Mouse (Mus musculus) monocyte, adult 2 months (primary cell): ENCODE data around the gene Carm1.
"Not testable (repeated sequence)": the region's sequence is repeated elsewhere in the genome, so short reads cannot be mapped to it uniquely, and the experiment has no call there.

ENCODE experiments used
- DNase-seq, 2 experiments: peaks; one replicate each; pipeline ENCODE4 v3.0.0; 2022; ENCODE audit warnings: low spot score in 2 of 2, low read depth in 1 of 2

Carm1 gene

GRCm38 (mm10) chr9:21536501-21536900, 10.2 kb upstream of the Carm1 start:
- no peak for DNase-seq

GRCm38 (mm10) chr9:21537009-21537408, 9.7 kb upstream of the Carm1 start:
- no peak for DNase-seq

- no peak for DNase-seq
Measured at GRCm38 (mm10) chr9:21539981-21540753, 6.5 kb upstream of the Carm1 start.

- not testable (repeated sequence) for DNase-seq
Measured at GRCm38 (mm10) chr9:21542001-21542400, 4.7 kb upstream of the Carm1 start.

GRCm38 (mm10) chr9:21545351-21545915, 1.3 kb upstream of the Carm1 start:
- DNase-seq, result no peak

- DNase-seq, result peak; percentile 99
Measured at GRCm38 (mm10) chr9:21545916-21546788, 542 bp upstream of the Carm1 start.

- DNase-seq, result no peak
Measured at GRCm38 (mm10) chr9:21547075-21547941, 614 bp downstream of the Carm1 start.

- DNase-seq, result no peak
Measured at GRCm38 (mm10) chr9:21551049-21551448, 4.4 kb downstream of the Carm1 start.

- DNase-seq, result no peak
Measured at GRCm38 (mm10) chr9:21553607-21554273, 7.0 kb downstream of the Carm1 start.

GRCm38 (mm10) chr9:21555198-21555742, 8.6 kb downstream of the Carm1 start:
- no peak for DNase-seq

- no peak for DNase-seq
Measured at GRCm38 (mm10) chr9:21556996-21557395, 10.3 kb downstream of the Carm1 start.

GRCm38 (mm10) chr9:21557556-21557955, 10.9 kb downstream of the Carm1 start:
- no peak for DNase-seq

- no peak for DNase-seq
Measured at GRCm38 (mm10) chr9:21558366-21558765, 11.7 kb downstream of the Carm1 start.

- DNase-seq, result no peak
Measured at GRCm38 (mm10) chr9:21559151-21559550, 12.5 kb downstream of the Carm1 start.

GRCm38 (mm10) chr9:21564420-21564819, 17.7 kb downstream of the Carm1 start:
- no peak for DNase-seq

GRCm38 (mm10) chr9:21565004-21565586, 18.4 kb downstream of the Carm1 start:
- no peak for DNase-seq

GRCm38 (mm10) chr9:21566538-21566937, 19.8 kb downstream of the Carm1 start:
- DNase-seq, result no peak

- no peak for DNase-seq
Measured at GRCm38 (mm10) chr9:21567051-21567450, 20.4 kb downstream of the Carm1 start.

GRCm38 (mm10) chr9:21568657-21569255, 22.1 kb downstream of the Carm1 start:
- no peak for DNase-seq
